Mouse (Mus musculus) cerebellum, postnatal 25 days (tissue): ENCODE data around the gene Hebp1.
A peak's percentile ranks its signal among the peaks of the same experiment; 100 is the strongest.

Experiments
- DNase-seq, 2 experiments: peaks; one replicate each; pipeline ENCODE4 v3.0.0; 2021; ENCODE audit warnings: mixed read lengths in 2 of 2

Hebp1 gene

DNA sequence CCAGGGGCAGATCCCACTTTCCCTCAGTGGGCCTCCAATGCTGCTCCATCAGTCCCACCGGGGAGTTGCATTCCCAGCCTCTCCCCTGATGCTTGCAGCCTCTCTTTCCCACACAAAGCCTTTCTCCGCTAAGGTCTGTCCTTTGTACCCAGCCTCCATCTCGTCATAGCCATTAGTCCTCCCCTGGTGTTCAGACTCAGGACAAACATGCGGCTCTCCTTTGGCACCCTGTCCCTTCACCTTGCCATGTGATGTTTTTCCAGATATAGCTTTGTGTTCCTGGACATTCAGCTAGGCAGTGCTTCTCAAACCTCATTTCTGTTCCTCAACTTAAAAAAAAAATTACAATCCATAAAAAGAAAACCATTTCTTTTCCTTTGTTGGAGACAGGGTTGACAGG is 39.3 kb downstream of the Hebp1 start:
- no peak for DNase-seq

DNA sequence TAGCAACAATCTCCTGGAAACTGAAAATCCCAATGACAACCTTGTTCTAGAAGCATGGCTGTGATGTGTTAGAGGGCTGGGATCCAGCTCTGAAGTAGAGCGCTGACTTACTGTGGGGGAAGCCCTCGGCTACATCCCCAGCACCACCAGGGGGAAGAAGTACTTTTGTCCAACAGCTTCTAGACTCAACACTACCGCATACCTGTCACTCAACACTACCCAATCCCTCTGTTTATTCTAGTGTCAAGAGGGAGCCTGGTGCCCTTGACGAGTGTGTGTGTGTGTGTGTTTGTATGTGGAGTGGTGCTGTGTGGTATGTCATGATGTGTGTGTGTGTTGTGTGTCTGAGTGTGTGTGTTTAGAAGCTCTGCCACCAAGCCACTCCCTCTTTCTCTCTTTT is 40.3 kb downstream of the Hebp1 start:
- no peak for DNase-seq

DNA sequence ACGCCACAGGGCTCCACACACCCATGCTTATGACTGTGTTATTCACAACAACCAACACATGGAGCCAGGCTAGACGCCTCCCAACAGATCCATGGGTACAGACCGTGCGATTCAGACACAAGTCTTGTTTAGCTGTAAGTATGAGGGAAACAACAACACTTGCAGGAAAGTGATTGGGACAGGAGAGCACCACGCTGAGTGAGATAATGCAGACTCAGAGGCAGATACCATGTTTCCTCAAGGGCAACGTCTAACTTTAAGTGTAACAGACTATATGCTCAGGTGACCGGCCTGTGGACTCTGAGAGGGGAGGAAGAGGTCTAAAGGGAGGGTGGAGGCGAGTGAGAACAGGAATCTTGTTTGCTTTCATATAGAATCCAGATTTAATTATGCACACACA is 41.2 kb downstream of the Hebp1 start:
- no peak for DNase-seq

DNA sequence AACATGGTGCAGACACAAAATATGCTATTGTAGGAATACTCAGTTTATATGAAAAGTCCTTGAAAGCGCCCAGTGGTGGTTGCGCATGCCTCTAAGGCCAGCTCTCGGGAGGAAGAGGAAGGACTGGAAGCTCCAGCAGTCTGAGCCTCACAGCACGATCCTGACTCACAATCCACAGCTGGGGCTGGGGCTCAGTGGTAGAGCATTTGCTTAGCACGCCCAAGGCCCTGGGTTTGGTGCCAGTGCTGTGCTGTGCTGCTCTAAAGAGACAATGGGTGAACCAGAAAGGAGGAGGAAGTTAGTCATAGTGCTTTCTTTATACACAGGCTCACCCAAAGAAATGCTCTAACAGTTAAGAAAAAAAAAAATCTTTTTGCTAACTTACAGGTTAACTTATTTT is 44.1 kb downstream of the Hebp1 start:
- no peak for DNase-seq

DNA sequence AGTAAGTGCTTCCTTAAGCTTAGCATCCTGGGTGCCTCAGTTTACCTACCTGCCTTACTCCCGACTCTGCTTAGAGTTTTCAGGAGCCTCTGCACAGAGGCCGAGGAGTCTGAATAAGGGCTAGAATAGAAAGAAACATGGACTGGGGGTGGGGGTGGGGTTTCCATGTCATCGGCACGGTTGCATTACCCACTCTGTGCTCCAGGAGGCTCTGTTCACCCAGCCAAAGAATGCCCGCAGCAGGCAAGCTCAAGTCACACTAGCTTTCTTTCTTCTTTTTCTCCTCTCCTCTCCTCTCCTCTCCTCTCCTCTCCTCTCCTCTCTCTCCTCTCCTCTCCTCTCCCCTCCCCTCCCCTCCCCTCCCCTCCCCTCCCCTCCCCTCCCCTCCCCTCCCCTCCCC is 47.5 kb downstream of the Hebp1 start:
- DNase-seq = peak in 1 of 2 experiments; percentile 18

DNA sequence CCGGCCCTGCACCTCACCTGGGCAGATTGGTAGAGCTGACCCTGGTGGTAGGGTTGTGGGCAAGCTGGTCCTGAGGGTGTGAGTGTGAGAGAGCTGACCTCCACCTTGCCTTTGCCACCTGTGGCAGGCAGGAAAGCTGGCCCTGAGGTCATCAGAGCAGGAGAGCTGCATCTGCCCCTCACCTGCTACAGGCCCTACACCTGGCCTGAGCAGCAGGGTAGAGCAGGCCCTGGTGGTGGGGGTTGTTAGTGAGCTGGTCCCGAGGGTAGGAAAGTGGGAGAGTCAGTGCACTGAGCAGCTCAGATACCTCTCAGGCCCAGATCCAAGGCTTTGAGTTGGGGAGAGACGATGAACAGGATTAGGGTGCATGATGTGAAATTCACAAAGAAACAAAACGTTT is 48.1 kb downstream of the Hebp1 start:
- DNase-seq = no peak

DNA sequence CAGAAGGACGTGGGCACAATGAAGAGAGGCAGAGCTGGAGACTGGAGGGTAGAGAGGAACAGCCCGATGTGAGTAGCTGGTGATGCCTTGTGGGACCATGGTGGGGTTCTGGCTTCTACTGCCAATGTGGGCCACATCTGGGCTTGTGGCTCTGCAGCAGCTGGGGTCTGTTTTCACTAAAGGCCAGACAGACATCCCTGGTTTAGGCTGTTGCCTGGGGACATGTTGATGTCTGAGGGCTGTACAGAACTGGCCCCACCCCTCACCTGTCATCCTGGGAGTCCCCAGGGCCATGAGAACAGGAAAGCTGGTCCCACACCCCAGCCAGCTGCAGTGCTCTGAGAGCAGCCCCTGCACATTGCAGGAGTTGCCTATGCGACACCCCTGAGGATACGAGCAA is 48.6 kb downstream of the Hebp1 start:
- DNase-seq = no peak

DNA sequence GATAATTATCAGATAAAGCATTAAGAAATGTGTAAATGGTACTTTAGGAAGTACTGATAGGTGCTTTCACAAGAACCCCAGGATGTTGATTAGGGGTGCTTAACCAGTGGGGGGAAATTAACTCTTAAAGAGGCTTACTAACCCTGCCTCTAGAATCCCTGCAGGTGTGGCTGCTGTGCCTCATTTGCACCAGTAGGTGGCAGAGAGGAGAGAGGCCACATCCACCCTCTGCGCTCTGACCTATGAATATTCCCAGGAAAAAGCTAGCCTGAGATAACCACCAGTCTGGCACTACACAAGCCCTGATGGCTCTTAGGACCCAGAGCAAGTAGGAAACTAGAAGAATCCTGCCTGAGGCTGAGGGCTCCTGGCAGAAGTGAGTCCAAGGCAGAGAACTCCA is 49.3 kb downstream of the Hebp1 start:
- DNase-seq = peak; percentile 46 to 62

DNA sequence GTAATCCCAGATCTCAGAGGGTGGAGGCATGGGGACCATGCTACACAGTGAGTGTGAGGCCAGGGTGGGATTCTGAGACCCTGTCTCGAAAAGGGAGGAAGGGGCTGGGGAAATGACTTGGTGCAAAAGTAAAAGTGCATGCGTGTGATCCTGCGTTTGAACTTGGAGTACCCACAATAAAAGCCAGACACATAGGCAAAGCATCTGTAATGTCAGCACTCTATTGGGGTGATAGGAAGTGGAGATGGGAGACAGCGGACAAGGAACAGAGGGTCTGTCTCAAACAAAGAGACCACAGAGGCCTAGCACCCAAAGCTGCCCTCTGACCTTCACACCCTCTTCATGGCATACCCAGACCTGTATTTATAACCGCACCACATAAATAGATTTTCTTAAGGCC is 51.8 kb downstream of the Hebp1 start:
- DNase-seq = no peak

DNA sequence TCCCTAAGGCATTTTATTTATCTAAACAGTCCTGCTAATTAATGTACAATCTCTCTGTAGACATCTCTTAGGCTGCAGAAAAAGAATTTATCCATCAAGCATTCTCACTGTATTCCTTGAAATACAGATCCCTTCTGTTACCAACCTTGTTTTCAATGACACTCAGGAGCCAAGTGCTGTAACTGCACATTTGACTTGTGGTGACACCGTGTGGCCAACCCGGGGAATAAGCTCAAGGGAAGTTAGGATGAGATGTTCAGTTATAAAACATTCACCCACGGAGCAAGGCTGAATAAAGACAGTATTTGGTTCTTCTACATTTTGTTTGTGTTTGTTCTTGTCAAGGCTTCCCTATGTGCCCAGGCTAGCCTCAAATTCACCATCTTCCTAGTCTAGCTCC is 53.3 kb downstream of the Hebp1 start:
- peak in 1 of 2 experiments; percentile 46 for DNase-seq

DNA sequence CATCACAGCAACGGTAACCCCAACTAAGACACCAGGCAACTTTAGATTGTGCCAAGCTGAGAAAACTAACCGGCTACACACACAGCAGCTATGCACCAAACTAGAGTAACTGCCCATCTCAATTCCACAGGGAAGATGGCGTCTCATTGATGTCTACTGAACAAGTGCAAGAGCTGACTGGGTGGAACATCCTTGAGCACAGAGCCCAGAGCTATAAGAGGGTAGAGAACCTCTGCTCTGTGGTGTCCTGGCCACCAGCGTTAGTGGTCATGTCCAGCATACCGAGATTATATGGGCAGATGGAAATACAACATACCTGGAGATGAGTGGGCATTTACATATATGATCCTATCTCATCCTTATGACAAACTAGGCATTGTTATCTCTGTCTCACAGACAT is 54.7 kb downstream of the Hebp1 start:
- DNase-seq = no peak

DNA sequence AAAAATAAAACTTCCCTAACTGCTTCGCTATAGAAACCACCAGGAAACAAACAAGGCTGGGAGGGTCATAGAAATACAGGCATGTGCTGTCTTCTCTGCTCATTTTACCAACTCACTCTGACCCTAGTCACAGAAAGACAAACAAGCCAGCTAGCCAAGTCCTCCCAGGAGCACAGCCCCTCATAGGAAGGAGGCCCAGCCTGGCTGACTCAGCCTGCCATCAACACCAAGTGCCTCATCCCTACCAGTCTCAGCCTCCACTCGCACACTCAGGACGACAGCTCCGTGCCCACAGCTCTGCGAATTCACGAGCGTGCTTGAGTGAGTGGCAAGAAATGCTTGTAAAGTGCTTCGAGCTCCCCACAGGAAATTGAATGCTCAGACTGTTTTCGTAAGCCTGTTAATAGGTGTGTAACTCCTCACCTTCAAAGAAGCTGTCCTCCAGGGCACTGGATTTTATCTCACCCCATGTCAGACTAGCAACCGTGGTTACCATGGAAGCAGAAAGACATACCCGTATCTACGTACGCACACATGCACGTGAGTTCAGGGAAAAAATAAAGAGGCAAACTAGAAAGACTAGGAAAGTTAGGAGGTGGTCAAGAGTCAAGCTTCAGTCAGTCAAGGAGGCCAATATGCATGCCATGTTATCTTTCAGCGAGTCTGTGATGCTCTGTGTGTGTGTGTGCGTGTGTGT is 56.2 kb downstream of the Hebp1 start:
- no peak for DNase-seq

DNA sequence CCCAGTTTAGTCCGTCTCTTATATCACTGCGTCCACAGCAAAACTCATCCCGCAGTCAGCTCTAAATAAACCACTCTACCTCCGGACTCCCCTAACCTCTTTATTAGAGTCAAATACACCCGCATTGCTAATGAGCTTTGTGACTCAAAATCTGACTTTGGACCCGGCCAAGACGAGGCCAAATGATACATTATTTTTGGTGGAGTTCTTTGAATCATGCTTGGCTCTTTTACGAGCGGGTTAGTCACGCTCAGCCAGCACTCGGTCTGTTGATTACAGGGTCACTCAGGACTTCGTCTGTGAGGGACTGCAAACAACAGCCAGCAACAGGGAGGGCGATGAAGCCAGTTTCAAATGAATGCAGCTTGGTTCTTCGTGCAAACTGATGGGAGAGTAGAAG is 59.1 kb downstream of the Hebp1 start:
- no peak for DNase-seq

DNA sequence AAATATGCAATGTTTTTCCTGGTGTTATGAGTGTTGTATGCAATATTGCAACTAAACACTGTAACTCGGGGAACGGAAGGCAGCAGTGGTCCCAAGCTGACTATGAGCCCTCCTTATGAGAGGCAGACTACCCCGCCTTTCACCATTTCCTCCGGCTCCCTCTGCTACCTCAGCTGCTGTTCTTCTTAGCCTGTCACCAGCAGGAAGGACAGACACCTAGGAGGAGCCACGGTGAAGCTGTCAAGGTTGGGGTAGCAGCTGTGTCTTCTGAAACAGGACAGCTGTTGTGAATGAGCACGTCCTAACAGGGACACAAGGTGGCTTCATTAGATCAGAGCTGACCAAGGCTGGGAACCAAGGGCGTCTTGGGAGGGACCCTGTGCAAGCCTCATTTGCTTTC is 59.6 kb downstream of the Hebp1 start:
- no peak for DNase-seq

DNA sequence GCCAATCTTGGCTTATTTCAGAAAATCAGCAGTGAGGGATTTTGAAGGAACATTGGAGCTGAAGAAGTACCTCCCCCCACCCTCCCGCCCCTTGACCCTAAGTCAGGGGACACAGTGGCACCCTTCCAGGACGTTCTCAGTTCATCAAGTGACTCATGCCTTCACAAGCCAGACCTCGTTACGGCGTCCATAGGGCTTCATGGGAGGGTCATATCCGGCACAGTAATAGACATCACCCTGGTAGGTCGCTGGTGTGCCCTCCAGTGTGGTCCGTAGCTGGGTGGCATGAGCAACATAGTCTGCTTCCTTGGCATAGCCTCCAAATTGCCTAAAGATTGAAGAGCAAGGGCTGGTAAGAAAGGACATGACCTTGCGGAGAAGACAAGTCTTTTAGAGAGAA is 60.1 kb downstream of the Hebp1 start:
- no peak for DNase-seq

DNA sequence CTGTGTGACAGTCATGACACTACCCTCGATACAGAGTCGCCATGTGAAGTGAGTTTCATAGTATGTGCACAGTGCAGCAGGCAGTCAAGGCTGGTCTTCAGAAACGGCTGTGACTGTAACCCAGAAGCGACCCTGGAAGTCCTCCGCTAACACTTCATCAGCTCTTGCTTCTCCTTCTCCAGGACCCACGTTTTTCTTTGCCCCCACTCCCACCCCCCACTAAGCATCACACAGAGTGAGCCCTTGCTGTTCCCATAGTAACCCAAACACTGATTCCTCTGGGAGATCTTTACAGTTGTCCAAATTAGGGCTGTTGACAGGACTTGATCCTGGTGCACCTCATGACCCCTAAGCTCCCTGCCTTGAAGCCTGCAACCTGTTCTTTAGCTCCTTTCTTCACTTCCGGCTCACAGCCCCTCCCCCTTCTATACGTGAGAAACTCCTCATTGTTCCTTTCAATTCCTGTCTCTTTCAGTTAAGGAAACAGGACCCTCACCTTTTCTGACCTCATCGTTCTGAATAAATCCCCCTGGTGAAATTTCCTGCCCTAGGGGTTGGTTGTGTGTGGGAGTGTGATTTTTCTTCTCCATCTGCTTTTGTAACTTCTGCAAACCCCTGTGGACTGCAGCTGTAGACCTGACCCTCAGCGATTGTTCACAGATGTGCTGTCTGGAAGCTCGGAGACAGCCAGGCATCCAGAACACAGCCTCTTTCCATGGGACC is 61.2 kb downstream of the Hebp1 start:
- DNase-seq = no peak

DNA sequence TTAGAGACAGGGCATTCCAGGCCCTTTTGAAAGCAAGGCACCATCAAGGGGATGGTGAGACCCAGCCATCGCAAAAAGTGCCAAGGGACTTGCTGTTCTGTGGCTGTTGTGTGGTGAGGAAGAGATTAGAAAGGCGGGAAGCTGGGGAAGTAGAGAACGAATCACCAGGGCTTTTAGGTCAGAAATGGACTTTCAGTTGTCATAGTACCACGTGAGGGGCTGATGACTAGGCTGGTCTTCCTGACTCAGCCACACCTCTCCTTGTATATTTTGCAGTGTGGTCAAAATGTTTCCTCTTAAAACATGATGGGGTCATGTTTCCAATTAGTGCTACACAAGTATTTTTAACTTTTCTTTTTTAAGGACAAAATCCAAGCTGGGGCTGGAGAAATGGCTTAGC is 62.1 kb downstream of the Hebp1 start:
- DNase-seq = no peak

DNA sequence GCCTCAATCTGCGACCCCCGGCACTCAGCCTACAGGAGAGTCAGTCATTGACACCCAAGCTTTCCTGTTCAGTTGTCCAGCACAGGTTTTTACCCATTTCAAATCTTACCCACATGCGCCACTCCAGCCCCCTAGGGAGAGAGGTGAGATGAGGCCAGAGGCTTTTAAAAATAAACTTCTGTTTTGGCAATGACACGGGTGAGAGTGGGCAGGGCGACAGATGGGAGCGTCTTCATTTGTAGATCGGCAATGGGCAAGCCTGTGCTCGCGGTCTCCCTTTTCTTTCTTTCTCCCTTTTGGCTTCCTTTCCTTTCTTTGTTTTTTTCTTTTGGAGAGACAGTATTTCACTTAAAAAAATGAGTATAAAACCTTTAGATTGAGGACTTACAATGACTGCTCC is 64.3 kb downstream of the Hebp1 start:
- no peak for DNase-seq

DNA sequence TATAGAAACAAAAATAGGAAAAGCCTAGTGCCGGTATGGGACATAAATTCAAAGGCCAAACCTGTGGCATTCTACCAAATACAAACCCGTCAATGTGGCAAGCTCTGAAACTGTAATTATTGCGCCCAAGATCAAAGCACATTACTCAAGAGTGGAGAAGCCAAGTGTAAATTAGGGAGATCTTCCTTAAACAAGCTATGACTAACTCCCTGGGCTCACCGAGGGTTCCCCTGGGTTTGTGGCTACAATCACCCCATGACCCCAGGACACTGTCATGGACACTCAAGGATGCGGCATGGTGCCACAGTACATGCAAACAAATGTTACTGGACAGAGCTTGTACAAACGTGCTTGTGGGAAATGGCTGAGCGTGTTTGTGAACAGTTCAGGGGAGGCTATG is 64.7 kb downstream of the Hebp1 start:
- DNase-seq = no peak

DNA sequence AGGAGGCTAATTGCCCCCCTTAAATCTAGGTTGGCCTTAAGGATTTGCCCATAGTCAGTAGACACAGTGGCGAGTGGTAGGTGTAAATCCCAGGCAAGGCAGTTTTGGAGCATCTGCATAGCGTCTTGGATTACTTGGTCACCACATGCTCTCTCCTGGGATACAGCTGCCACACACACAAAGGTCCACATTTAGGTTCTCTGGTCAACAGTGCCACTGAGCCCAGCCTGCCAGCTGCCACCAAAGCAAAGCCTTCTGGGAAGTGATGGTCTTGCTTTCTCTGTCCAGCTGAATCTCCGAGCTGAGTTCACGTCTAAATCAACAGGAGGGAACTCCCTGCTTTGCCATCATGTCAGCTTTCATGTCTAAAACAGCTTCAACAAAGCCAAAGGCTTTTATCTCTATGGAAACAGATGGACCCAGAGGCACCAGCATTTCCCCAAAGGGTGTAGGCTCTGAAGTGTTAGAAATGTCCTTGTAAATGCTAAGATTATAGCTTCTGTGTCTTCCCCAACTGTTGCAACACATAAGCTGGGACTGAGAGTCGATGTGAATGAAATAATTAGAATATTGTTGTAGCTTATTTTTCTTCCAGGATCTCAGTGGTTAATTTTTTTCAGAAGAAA is 73.0 kb downstream of the Hebp1 start:
- no peak for DNase-seq

DNA sequence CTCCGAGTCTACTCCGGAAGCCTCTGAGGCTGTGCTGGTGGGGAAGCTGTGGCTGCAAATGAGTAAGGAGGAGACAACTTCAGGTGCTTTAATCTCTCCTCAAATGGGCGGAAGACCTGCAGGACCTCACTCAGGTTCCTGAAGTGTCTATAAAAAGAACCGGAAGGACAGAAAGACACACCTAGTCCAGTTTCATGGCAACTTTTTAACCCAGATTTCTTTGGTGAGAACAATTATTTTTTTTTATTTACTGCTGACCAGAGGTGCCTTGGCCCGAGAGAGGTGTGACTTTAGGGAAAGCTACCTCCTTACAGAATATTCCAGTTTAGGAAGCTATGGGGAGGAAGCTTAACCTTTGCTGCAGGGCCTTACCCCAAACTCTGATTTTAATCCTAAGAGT is 79.6 kb downstream of the Hebp1 start, which contains the start of gene Gprc5d:
Gene Gprc5d, minus strand, starts transcription at position 101 of the 400 bp plus-strand sequence.
- no peak for DNase-seq

DNA sequence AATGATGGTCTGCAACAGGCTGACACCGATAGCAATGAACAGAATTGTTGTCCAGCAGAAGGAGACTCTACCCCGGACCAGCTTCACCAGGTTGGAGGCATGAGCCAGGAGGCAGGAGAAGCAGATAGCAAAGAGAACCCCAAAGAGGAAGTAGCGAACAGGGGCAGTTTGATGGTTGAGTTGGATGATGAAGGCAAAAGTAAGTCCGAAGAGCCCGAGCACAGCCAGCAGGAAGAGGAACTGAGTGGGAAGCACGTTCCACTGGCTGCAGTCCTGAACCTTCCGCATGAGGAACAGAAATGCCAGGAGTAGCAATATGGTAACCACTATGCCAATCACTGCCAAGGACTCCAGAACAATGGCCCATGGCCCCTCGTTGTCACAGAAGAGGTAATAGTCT is 81.3 kb downstream of the Hebp1 start:
- no peak for DNase-seq

DNA sequence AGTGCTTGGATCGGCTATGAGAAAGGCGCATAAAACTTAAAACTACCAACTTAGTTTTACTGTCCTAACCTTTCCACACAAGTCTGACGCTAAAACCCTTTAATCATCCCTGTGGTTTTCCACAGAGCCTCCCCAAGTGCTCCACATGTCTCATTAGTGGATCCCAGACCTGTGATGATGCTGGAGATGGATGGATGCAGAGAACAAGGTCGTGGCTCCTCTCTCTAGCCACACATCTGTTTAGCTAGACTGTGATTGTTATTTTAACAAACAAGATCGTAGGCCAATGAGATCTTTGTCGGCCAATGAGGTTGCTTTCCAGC is 84.7 kb downstream of the Hebp1 start:
- no peak for DNase-seq

DNA sequence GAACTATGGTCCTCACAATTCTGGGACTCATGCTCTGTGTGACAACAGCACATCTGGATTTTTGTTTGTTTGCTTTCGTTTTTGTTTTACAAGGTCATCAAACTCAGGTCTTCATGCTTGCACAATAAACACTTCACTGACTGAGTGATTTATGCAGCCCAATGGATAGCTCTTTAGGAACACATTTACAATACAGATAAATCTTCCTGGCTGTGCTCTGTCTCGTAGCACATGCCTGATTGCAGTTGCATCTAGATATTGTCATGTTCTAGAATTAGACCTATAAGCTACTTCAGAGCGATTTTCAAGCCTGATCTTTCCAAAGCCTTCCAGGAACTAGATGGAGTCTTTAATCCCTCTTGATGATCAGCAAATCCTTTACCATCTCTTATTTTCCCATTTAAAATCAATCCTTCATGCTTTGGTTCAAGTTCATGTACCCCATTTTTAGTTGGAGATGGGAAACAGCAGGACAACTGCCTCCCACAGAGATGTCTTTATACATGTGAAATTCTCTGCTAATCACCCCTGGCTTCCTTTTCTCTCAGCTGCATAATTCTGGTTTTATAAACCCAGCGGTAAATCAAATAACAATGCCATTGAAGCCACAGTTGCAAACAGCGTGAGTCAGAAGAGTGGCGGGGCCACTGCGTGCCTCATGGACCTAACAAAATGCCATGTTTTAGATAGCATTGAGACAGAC is 85.3 kb downstream of the Hebp1 start:
- no peak for DNase-seq
